Mouse (Mus musculus) brain, embryonic 14.5 days (tissue): ENCODE data around the gene Vmn2r94. TPM values are rescaled to one million over a fixed set of nuclear protein-coding genes. Genes with fewer than 3 reads are reported as not detected.

ENCODE experiments used
- DNase-seq: peaks from one replicate; pipeline ENCODE4 v3.0.0-alpha.2; 2011; ENCODE audit warnings: low read depth
- CTCF ChIP-seq: fragments of 200-500 bp; IDR thresholded peaks from 2 replicates; pipeline ENCODE4 v1.5.1; 2012; ENCODE audit warnings: inconsistent platforms, mild to moderate bottlenecking, moderate library complexity, borderline replicate concordance; ENCODE audit not compliant: insufficient read depth, insufficient read length; ENCODE audit errors: extremely low read depth
- POLR2A ChIP-seq: fragments of 200-500 bp; IDR thresholded peaks from 2 replicates; pipeline ENCODE4 v1.6.1; 2012; ENCODE audit warnings: mild to moderate bottlenecking, inconsistent platforms, borderline replicate concordance; ENCODE audit not compliant: poor library complexity, insufficient read depth, insufficient read length, severe bottlenecking; ENCODE audit errors: extremely low read depth
- polyA plus RNA-seq: library from polyadenylated mRNA; depleted of rRNA; stranded (reverse); fragments of >200 nt; gene quantifications from 2 replicates; pipeline ENCODE4 v1.2.3, GENCODE M21; 2012; rRNA removed

Vmn2r94 gene
- not detected in 2 replicates for polyA plus RNA-seq

DNA sequence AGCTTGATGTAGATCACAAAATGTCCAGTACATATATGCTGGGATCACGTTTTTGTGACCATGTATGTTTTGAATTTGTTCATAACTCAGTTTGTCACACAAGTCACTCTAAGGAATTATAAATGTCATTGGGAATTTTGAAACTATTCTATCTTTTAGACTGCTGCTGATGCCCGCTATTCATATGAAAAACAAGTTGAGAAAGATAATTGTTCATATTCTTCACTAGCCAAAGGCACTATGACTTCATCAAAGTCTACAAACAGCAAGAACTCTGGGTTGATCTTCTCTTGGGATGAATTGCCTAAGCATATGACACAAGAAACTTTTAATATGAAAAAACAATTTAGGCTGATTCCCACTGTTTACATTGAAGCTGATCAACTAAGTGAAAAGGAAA lies at the start of gene Vmn2r94:
Gene Vmn2r94 (minus strand): TSS at position 101 of the 400 bp plus-strand sequence.
- no peak for TF ChIP-seq CTCF
- TF ChIP-seq POLR2A = no peak
- no peak for DNase-seq

DNA sequence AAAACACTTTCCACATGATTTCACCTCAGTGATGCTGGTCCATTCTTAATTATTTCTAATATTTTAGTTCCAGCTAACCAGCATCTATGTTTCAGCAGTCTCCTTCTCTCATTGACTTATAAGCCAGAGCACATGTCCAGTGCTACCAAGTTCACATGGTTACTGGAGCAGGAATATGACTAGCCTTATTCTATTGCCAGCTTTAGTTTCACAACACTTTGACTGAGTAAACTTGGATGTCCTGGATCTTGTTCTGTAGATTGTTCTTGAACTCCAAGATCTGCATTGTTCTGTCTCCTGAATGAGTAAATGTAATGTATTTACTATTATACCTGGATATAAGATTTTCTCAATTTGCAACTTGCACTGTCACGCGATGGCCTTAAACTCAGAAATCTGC lies 45.5 kb upstream of the Vmn2r94 start:
- TF ChIP-seq POLR2A = no peak
- TF ChIP-seq CTCF = no peak

DNA sequence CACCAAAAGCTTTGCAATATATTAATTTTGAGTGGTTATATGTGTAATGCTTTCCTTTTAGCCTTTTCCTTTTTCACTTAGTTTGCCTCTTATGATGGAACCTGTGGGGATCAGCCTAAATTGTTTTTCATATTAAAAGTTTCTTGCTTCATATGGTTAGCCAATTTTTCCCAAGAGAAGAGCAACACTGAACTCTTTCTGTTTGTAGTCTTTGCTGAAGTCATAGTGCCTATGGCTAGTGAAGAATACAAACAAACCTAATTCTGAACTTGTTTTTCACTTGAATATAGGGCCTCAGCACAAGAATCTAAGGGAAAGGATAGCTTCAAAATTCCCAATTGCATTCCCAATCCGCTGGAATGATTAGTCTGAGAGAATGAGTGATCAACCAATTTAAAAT lies 20.2 kb upstream of the Vmn2r94 start, which contains the start of gene Vmn2r93:
Gene Vmn2r93 (plus strand): TSS at position 301 of the 400 bp plus-strand sequence.
- TF ChIP-seq CTCF (no peak), POLR2A (no peak)
- DNase-seq = no peak

More for the DNA sequence above, 45.5 kb upstream of the Vmn2r94 start:
- no peak for DNase-seq

DNA sequence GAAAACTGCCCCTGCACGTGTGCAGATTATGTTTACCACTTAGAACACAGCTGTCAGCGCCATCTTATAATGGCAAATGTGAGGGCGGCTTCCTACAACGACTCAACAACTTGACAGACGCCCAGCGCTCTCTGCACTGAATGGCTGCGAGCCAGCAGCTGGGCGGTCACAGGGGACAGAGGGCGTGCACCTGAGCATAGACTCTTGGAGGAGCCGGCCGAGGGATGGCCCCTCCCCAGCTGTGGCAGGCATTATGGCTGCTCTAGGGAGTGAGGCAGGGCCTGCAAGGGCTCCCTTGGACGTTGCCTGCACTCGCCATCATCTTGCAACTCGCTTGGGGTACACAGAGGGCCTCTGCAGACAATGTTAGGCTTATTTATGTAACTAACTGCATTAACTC lies 40.6 kb downstream of the Vmn2r94 start:
- DNase-seq = no peak
- TF ChIP-seq POLR2A (no peak), CTCF (no peak)

DNA sequence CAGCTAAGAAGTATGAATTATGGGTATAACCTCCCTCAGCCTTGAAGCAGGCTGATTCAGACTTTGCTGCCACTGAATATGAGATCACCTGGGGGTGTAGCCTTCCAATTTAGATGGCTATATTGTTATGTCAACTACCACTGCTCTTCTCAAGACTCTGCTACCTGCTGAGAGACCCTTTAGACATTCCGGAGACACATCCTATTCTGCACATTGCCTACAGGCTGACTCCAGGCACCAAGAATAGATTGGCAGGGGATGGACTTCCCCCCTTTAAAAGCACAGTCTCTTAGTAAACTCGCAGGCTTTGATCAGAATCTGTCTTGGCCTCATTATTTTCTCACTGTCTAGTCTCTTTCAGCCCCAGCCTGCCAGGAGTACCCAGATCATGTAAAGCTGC lies 45.6 kb downstream of the Vmn2r94 start:
- DNase-seq = no peak
- no peak for TF ChIP-seq POLR2A
- no peak for TF ChIP-seq CTCF

DNA sequence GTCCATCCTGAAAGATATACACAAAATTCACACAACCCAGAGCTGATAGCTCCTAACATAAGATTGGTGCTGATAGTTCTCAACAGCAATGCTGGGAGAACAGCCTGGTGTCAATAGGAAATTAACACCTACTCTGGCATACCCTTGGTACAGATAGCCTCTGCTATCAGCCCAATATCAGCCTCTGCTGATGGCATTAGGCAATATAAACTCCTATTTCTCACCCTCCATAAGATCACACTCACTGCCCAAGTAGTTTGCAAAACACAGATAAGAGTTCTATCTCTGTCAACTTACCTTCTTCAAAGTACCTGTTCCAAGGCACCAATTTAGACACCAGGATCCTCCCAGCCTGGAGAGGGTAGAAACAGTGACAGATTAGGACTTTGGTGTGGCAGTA lies 56.3 kb downstream of the Vmn2r94 start:
- TF ChIP-seq POLR2A = no peak
- TF ChIP-seq CTCF = no peak
- DNase-seq = no peak

Other genes starting within 250 kb of the Vmn2r94 start
- gene Vmn2r124, start 228.3 kb downstream of the Vmn2r94 start, polyA plus RNA-seq = not detected in 2 replicates
- gene Vmn2r91, start 192.7 kb downstream of the Vmn2r94 start, polyA plus RNA-seq = not detected in 2 replicates
- gene Vmn2r92, start 125.9 kb downstream of the Vmn2r94 start, polyA plus RNA-seq = not detected in 2 replicates
- gene Vmn2r93, start 20.3 kb upstream of the Vmn2r94 start, polyA plus RNA-seq = not detected in 2 replicates
- not detected in 2 replicates for gene Vmn2r95, start 146.3 kb upstream of the Vmn2r94 start, polyA plus RNA-seq